Mouse (Mus musculus): ENCODE measurements around the gene Csmd2.

- TF ChIP-seq ZNF384 (IDR thresholded peaks at IDR 0.05; ENCODE audit: low read depth, low read length) = no peak
- no peak for TF ChIP-seq CHD2 (IDR thresholded peaks at IDR 0.05; ENCODE audit: low read depth, low read length)
- no peak for TF ChIP-seq HCFC1 (IDR thresholded peaks at IDR 0.05; ENCODE audit: borderline replicate concordance, insufficient read depth, low read length)
Observed at GRCm38 (mm10) chr4:128142279-128142678, 154.6 kb downstream of the Csmd2 start.
